Mouse (Mus musculus) hindbrain, postnatal 0 days (tissue): ENCODE measurements at regions not wholly inside any gene's neighbourhood (a gene's known extent, or its start where the extent isn't known, plus 50 kb on each side); places are given as distances from the start of the nearest gene placed in this dataset.

Experiments
- ATAC-seq: fragments of 200-750 bp; cut with Nextera tagmentation; 2 replicates; pipeline ENCODE4 v1.8.0; 2017; ENCODE audit warnings: mild to moderate bottlenecking, moderate TSS enrichment, moderate library complexity
- DNase-seq: peaks from one replicate; pipeline ENCODE4 v3.0.0-alpha.2; 2015; ENCODE audit warnings: low spot score
- H3K27ac ChIP-seq: fragments of 300-500 bp; sonication (generic); 2 replicates; pipeline ENCODE4 v1.5.1; 2014; ENCODE audit warnings: mild to moderate bottlenecking
- H3K27me3 ChIP-seq: fragments of 300-500 bp; sonication (generic); 2 replicates; pipeline ENCODE4 v1.6.1; 2014; ENCODE audit warnings: low read length, mixed read lengths; ENCODE audit not compliant: insufficient read depth
- H3K36me3 ChIP-seq: fragments of 300-500 bp; sonication (generic); 2 replicates; pipeline ENCODE4 v1.6.1; 2014; ENCODE audit warnings: low read length, mixed read lengths; ENCODE audit not compliant: insufficient read depth
- H3K4me1 ChIP-seq: fragments of 300-500 bp; sonication (generic); 2 replicates; pipeline ENCODE4 v1.6.1; 2014; ENCODE audit warnings: antibody characterized with exemption, low read length, mixed read lengths; ENCODE audit not compliant: insufficient read depth
- H3K4me2 ChIP-seq: fragments of 300-500 bp; sonication (generic); 2 replicates; pipeline ENCODE4 v1.6.1; 2014; ENCODE audit warnings: low read depth, mild to moderate bottlenecking, low read length, moderate library complexity, mixed read lengths
- H3K4me3 ChIP-seq: fragments of 300-500 bp; sonication (generic); 2 replicates; pipeline ENCODE4 v1.5.1; 2014; ENCODE audit warnings: low read length
- H3K9ac ChIP-seq: fragments of 300-500 bp; sonication (generic); replicated peaks from 2 replicates; pipeline ENCODE4 v1.6.1; 2014; ENCODE audit warnings: mild to moderate bottlenecking, low read length, moderate library complexity, mixed read lengths
- H3K9me3 ChIP-seq: fragments of 300-500 bp; sonication (generic); 2 replicates; pipeline ENCODE4 v1.6.1; 2016; ENCODE audit warnings: low read length, mixed read lengths
- CTCF ChIP-seq: IDR thresholded peaks from 2 replicates; pipeline ENCODE4 v1.5.1; 2016; ENCODE audit warnings: antibody characterized with exemption, control low read depth, low read depth
- WGBS: fragments of 180-500 bp; shearing (Covaris S2); extraction: QIAGEN DNeasy Blood & Tissue Kit; methylation state at CpG from one replicate; pipeline ENCODE4 v1.1.7; 2014; 5-methylcytosine and 5-hydroxymethylcytosine counted together

GRCm38 (mm10) chr2:174532671-174533363 lies 59.9 kb upstream of the Prelid3b start:
- Histone ChIP-seq H3K4me2 (no peak overlapping the region), H3K36me3 (no peaks in the 10 kb centered on the region), H3K27ac (peak overlapping the region; percentile 54; the same call in 1 of the 2 replicates), H3K9me3 (no peaks in the 10 kb centered on the region), H3K4me1 (no peaks in the 10 kb centered on the region), H3K9ac (no peak overlapping the region), H3K27me3 (no peaks in the 10 kb centered on the region), H3K4me3 (no peak overlapping the region)
- 53% methylated on average over 12 of the region's 12 CpGs for WGBS
- TF ChIP-seq CTCF: peak; percentile 86
- DNase-seq: peak; percentile 80
- peak; percentile 94 for ATAC-seq

- Histone ChIP-seq H3K4me1 (no peaks in the 10 kb centered on the region), H3K9ac (no peak overlapping the region), H3K4me2 (no peak overlapping the region), H3K27me3 (no peaks in the 10 kb centered on the region), H3K9me3 (peaks cover 6% of the 10 kb centered on the region; the same call in 1 of the 2 replicates), H3K27ac (no peak overlapping the region), H3K4me3 (no peak overlapping the region), H3K36me3 (no peaks in the 10 kb centered on the region)
- WGBS: 81% methylated on average over 5 of the region's 5 CpGs
- DNase-seq: no peak
- no peak for TF ChIP-seq CTCF
- no peak for ATAC-seq
Measured at GRCm38 (mm10) chr2:174540717-174541116, 67.8 kb upstream of the Prelid3b start.

- Histone ChIP-seq H3K9ac (no peak overlapping the region), H3K4me1 (no peaks in the 10 kb centered on the region), H3K27ac (no peak overlapping the region), H3K4me2 (no peak overlapping the region), H3K9me3 (peaks cover 4% of the 10 kb centered on the region; the same call in 1 of the 2 replicates), H3K27me3 (no peaks in the 10 kb centered on the region), H3K4me3 (no peak overlapping the region), H3K36me3 (no peaks in the 10 kb centered on the region)
- ATAC-seq: no peak
- no peak for TF ChIP-seq CTCF
- 82% methylated on average over 3 of the region's 3 CpGs for WGBS
- no peak for DNase-seq
Measured at GRCm38 (mm10) chr2:174547207-174547606, 74.3 kb upstream of the Prelid3b start.

- DNase-seq: no peak
- Histone ChIP-seq H3K4me2 (no peak overlapping the region), H3K27ac (no peak overlapping the region), H3K27me3 (no peaks in the 10 kb centered on the region), H3K4me1 (no peaks in the 10 kb centered on the region), H3K9ac (no peak overlapping the region), H3K4me3 (no peak overlapping the region), H3K9me3 (no peaks in the 10 kb centered on the region), H3K36me3 (no peaks in the 10 kb centered on the region)
- 85% methylated on average over 6 of the region's 6 CpGs for WGBS
- ATAC-seq: no peak
- no peak for TF ChIP-seq CTCF
Measured at GRCm38 (mm10) chr2:174547701-174548100, 74.8 kb upstream of the Prelid3b start.

- no peak overlapping the region for H3K4me2 ChIP-seq
- H3K27me3 ChIP-seq: no peaks in the 10 kb centered on the region
- ATAC-seq: no peak
- H3K4me3 ChIP-seq: no peak overlapping the region
- DNase-seq: no peak
- 83% methylated on average over 4 of the region's 4 CpGs for WGBS
- no peak for TF ChIP-seq CTCF
- no peaks in the 10 kb centered on the region for H3K4me1 ChIP-seq
- H3K36me3 ChIP-seq: no peaks in the 10 kb centered on the region
- no peak overlapping the region for H3K27ac ChIP-seq
- H3K9ac ChIP-seq: no peak overlapping the region
- H3K9me3 ChIP-seq: no peaks in the 10 kb centered on the region
Measured at GRCm38 (mm10) chr2:174548776-174549175, 75.9 kb upstream of the Prelid3b start.

- Histone ChIP-seq H3K4me3 (no peak overlapping the region), H3K9ac (no peak overlapping the region), H3K27ac (no peak overlapping the region), H3K9me3 (no peaks in the 10 kb centered on the region), H3K27me3 (no peaks in the 10 kb centered on the region), H3K4me2 (no peak overlapping the region), H3K4me1 (no peaks in the 10 kb centered on the region), H3K36me3 (no peaks in the 10 kb centered on the region)
- no peak for TF ChIP-seq CTCF
- no peak for DNase-seq
- 91% methylated on average over 11 of the region's 11 CpGs for WGBS
- ATAC-seq: no peak
Measured at GRCm38 (mm10) chr2:174555778-174556177, 82.9 kb upstream of the Prelid3b start.

GRCm38 (mm10) chr2:174561828-174562429 lies 81.4 kb upstream of the Zfp831 start:
- DNase-seq: peak; percentile 42
- Histone ChIP-seq H3K4me1 (peaks cover 13% of the 10 kb centered on the region; the same call in 1 of the 2 replicates), H3K9me3 (no peaks in the 10 kb centered on the region), H3K27ac (no peak overlapping the region), H3K36me3 (no peaks in the 10 kb centered on the region), H3K4me2 (no peak overlapping the region), H3K9ac (no peak overlapping the region), H3K4me3 (no peak overlapping the region), H3K27me3 (no peaks in the 10 kb centered on the region)
- 24% methylated on average over 7 of the region's 7 CpGs for WGBS
- TF ChIP-seq CTCF: no peak
- ATAC-seq: no peak
